Mouse (Mus musculus): ENCODE measurements around the gene Hhat. TPM values are rescaled to one million over a fixed set of nuclear protein-coding genes. Genes with fewer than 3 reads are reported as not detected.

The Hhat gene
- total and polyA plus RNA-seq, 3 experiments: 0.39 to 1.0 TPM; not detected in 1

DNA sequence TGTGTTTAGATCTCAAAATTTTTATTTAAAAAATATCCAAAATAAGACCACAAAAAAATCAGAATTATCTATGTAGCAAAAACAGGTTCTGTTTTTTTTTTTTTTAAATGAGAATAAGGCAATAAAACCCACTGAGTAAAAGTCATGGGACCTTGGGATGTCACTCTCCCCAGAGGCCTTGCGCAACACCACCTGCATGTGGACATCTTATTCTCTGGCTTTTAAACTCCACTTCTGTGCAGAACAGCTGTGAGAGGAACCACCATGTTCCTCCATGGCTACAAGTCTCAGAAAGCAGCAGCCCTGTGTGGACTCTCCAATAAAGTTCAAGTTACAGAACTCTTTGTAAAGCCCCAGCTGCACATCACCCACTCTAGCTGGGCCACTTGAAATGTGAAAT lies 258.2 kb downstream of the Hhat start:
- H3K9me3 ChIP-seq (replicated peaks; ENCODE audit: insufficient read depth, low read length): no peaks in the 10 kb centered on the region
- TF ChIP-seq ZMIZ1 (IDR thresholded peaks at IDR 0.05; ENCODE audit: low read depth, low read length): no peak
- no peak overlapping the region for H3K4me3 ChIP-seq (ENCODE audit: control insufficient read depth in 1 of 2, insufficient read depth in 1 of 2, low read depth in 2 of 2, low read length in 2 of 2)
- 0 out of 4 replicates have a peak, but pooled peaks cover 0 to 2% of the 10 kb centered on the region in 2 experiments for H3K4me1 ChIP-seq (ENCODE audit: control insufficient read depth in 1 of 2, insufficient read depth in 2 of 2, low read length in 2 of 2)
- no peak overlapping the region for H3K27ac ChIP-seq (ENCODE audit: control insufficient read depth, low read depth, low read length)
- no peak overlapping the region for H3K9ac ChIP-seq (ENCODE audit: control insufficient read depth, low read depth, low read length, poor library complexity, severe bottlenecking)
- no peak for DNase-seq (ENCODE audit: low read depth, low spot score)
- no peaks in the 10 kb centered on the region; a peak in 1 of 4 replicates for H3K27me3 ChIP-seq (ENCODE audit: control insufficient read depth in 1 of 2, insufficient read depth in 2 of 2, low read length in 2 of 2)
- H3K79me2 ChIP-seq (ENCODE audit: control insufficient read depth, insufficient read depth, low read length, poor library complexity): no peaks in the 10 kb centered on the region
- H3K36me3 ChIP-seq (ENCODE audit: control insufficient read depth in 1 of 2, insufficient read depth in 2 of 2, low read length in 2 of 2): no peaks in the 10 kb centered on the region

GRCm38 (mm10) chr1:192503651-192504050 lies 267.4 kb downstream of the Hhat start:
- no peak overlapping the region for H3K9ac ChIP-seq (ENCODE audit: control insufficient read depth, low read depth, low read length, poor library complexity, severe bottlenecking)
- no peaks in the 10 kb centered on the region for H3K79me2 ChIP-seq (ENCODE audit: control insufficient read depth, insufficient read depth, low read length, poor library complexity)
- H3K9me3 ChIP-seq (replicated peaks; ENCODE audit: insufficient read depth, low read length): no peaks in the 10 kb centered on the region
- DNase-seq (ENCODE audit: low read depth, low spot score): no peak
- H3K4me1 ChIP-seq (ENCODE audit: control insufficient read depth in 1 of 2, insufficient read depth in 2 of 2, low read length in 2 of 2): peaks cover 0 to 9% of the 10 kb centered on the region in 2 experiments; a peak in 3 of 4 replicates
- H3K36me3 ChIP-seq (ENCODE audit: control insufficient read depth in 1 of 2, insufficient read depth in 2 of 2, low read length in 2 of 2): no peaks in the 10 kb centered on the region
- H3K27me3 ChIP-seq (ENCODE audit: control insufficient read depth in 1 of 2, insufficient read depth in 2 of 2, low read length in 2 of 2): no peaks in the 10 kb centered on the region
- TF ChIP-seq ZNF384 (IDR thresholded peaks at IDR 0.05; ENCODE audit: low read depth, low read length) (no peak), USF1 (IDR thresholded peaks at IDR 0.05; ENCODE audit: low read depth, low read length) (no peak), POLR2AphosphoS5 (IDR thresholded peaks at IDR 0.05; ENCODE audit: borderline replicate concordance, low read depth, low read length) (no peak), USF2 (IDR thresholded peaks at IDR 0.05; ENCODE audit: borderline replicate concordance in 1 of 2, insufficient read depth in 1 of 2, low read depth in 1 of 2, low read length in 2 of 2) (no peak), ETS1 (IDR thresholded peaks at IDR 0.05; ENCODE audit: low read depth, low read length) (no peak), POLR2A (IDR thresholded peaks at IDR 0.05; ENCODE audit: control insufficient read depth in 1 of 2, insufficient read depth in 1 of 2, low read depth in 1 of 2, low read length in 2 of 2, poor library complexity in 1 of 2) (no peak), MXI1 (IDR thresholded peaks at IDR 0.05; ENCODE audit: low read depth, low read length) (no peak), SIN3A (IDR thresholded peaks at IDR 0.05; ENCODE audit: low read length) (no peak), GABPA (IDR thresholded peaks at IDR 0.05; ENCODE audit: low read depth, low read length) (no peak), TCF12 (IDR thresholded peaks at IDR 0.05; ENCODE audit: low read depth, low read length) (no peak), ZMIZ1 (IDR thresholded peaks at IDR 0.05; ENCODE audit: low read depth, low read length) (no peak), TAL1 (IDR thresholded peaks at IDR 0.05; ENCODE audit: low read length) (no peak), JUND (IDR thresholded peaks at IDR 0.05; ENCODE audit: low read depth, low read length) (no peak), MEF2A (IDR thresholded peaks at IDR 0.05; ENCODE audit: extremely low read depth, insufficient replicate concordance, low read depth, low read length, poor library complexity, severe bottlenecking) (no peak), MYB (IDR thresholded peaks at IDR 0.05; ENCODE audit: low read depth, low read length) (no peak), POLR2AphosphoS2 (IDR thresholded peaks at IDR 0.05; ENCODE audit: low read length) (no peak), NRF1 (IDR thresholded peaks at IDR 0.05; ENCODE audit: insufficient read depth, low read depth, low read length, poor library complexity, severe bottlenecking) (no peak)
- no peak overlapping the region for H3K4me3 ChIP-seq (ENCODE audit: control insufficient read depth in 1 of 2, insufficient read depth in 1 of 2, low read depth in 2 of 2, low read length in 2 of 2)
- H3K27ac ChIP-seq (ENCODE audit: control insufficient read depth, low read depth, low read length): no peak overlapping the region

All from MEL (cell line).